Mouse (Mus musculus) thymus, postnatal 25 days (tissue): ENCODE results near the gene Gm21987.

Source experiments
- DNase-seq: peaks from one replicate; pipeline ENCODE4 v3.0.0; 2022

Gm21987 gene

DNA sequence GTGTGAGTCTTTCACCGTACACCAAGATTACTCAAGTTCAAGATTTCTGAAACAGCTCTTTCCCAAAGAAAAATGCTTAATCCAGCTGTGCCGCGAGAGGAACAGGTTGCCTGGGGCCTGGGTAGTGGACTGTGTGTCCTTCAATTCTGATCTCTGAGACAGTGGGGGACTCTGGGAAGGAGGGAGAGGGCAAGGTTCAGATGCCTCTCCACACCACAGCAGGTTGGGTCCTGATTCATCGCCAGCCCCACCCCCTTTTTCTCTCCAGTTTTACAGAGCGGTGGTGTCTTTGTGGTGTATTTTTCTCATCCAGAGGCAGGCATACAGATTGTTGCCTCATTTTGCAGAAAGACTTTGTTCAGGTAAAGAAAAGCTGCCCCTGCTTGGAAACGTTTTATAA lies 51.4 kb downstream of the Gm21987 start:
- DNase-seq = no peak

DNA sequence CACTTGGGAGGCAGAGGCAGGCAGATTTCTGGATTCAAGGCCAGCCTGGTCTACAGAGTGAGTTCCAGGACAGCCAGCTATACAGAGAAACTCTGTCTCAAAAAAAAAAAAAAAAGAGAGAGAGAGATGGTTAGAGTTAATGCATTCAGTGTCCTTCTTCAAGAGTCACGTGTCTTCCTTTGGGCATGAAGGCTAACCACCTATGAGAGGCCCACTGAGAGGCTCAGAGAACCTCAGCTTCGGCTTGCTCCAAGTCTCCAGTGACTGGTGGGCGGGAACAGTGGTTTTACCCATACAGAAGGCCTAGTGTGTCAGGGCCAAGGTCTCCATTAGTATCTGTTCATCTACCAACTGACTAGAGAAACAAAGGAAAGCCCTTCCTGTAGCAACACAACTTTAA lies 52.2 kb downstream of the Gm21987 start:
- no peak for DNase-seq

GRCm38 (mm10) chr16:38399531-38400231 lies 52.8 kb downstream of the Gm21987 start:
- peak; percentile 65 for DNase-seq

DNA sequence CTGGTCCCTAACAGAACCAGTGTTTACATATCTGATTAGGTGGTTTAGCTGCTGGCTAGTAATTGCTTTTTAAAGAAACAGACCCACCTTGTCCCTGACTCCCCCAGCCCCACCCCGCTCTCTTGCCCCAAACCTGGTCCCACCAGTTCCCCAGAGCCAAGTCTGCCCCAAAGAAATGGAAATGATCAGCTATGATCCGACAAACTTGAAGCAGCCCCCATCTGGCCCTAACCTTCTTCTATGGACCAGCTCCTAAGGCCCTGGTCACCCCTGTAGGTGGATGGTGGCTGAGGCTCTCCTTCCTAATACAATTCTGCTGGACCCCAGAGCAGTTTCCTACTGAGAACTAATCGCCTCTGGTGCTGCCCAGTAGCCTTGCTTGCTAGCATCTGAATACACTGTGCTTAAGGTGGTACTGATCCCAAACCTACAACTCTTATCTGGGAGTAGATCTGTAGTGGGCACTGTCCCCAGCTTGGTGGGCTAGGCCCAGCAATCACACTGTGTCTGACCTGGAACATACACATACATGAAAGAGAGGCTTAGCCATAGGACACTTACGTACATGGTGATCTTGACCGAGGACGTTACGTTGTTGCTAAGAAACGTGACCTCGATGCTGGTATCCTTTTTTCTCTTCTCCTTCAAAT lies 53.6 kb downstream of the Gm21987 start:
- no peak for DNase-seq

GRCm38 (mm10) chr16:38401468-38401867 lies 54.6 kb downstream of the Gm21987 start:
- DNase-seq = no peak

GRCm38 (mm10) chr16:38403639-38404038 lies 56.8 kb downstream of the Gm21987 start:
- peak; percentile 53 for DNase-seq

GRCm38 (mm10) chr16:38406293-38406692 lies 59.5 kb downstream of the Gm21987 start:
- no peak for DNase-seq

DNA sequence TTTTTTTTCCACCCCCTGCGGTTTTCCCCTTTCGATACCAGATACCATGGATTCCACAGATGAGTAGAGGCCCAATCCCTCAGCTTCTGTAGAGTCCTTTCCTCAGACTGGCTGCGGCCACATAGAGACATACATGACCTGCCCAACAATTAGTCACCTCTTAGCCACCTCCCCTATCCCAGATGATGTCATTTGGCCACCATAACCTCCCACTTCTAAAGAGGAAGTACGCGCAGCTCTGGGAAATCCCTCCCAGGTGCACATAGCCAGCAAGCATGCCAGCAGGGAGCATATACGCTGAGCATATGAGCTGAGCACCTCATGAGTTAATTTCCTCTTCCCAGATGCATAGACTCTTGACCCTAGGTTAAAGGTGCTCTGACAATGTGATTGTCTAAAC lies 59.9 kb downstream of the Gm21987 start:
- no peak for DNase-seq

- no peak for DNase-seq
Observed at GRCm38 (mm10) chr16:38407584-38407983, 60.7 kb downstream of the Gm21987 start.

- no peak for DNase-seq
Observed at GRCm38 (mm10) chr16:38408416-38408815, 61.6 kb downstream of the Gm21987 start.
